Mouse (Mus musculus): ENCODE results near the gene Sumf1. TPM values are rescaled to one million over a fixed set of nuclear protein-coding genes. Genes with fewer than 3 reads are reported as not detected.

Gene Sumf1
- 22.9 and 54.7 TPM in 2 replicates for polyA plus RNA-seq (2012; rRNA removed; ENCODE audit: low replicate concordance)

DNA sequence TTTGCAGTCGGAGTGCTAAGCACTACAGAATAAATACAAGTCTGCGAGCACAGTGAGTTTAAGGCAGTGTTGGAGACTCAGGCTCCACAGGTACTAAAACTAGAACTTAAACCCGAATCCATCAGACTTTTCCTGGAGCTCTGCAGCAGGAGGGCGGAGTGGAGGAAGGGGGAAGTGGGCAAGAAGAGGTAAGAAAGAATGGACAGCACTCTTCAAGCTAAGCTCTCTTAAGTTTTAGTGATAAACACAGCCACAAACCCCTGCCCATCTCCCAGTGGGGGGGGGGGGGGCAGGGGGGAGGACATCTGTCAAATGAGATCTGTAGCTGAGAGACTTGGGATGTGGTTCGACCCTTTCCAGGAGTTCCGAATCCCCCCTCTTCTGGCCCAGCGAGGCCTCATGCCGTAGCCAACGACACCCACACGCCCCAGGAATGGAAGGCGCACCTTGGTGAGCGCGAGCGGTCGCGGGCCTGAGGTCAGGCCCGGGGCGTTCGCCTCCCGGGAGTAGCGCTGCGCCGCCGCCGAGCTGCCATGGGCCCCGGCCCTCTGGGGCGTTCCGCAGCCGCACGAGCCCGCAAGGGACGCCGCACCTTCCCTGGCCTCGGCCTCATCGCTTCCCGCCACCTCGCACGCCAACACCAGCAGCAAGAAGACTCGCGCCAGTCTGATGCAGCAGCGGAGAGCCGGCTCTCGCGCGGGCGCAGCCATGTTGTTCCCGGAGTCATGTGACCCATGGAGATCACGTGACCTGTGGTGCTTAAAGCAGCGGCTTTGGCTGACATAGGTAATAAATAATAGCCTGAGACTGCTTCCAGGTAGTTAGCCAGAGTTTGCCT, at the start of gene Sumf1:
Gene Sumf1 (minus strand): TSS at position 736 of the 838 bp plus-strand sequence.

DNA sequence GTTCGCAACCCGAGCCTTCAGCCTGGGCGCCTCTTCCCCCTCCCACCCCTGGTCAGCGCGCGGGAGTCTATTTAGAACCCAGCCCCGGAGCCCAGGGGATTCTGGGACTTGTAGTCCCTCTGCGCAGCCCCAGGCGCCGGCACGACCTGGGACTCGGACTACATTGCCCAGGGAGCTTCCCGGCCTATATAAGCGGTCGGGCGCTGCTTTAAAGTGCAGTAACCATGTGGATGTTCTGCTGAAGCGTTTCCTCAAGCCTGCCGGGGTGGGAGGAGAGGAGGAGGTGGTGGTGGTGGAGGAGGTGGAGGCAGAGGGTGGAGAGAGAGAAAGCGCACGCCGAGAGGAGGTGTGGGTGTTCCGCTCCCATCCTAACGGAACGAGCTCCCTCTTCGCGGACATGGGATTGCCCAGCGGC, 27.5 kb upstream of the Sumf1 start, which contains the start of gene Itpr1:
Gene Itpr1 (plus strand): TSS at position 216 of the 415 bp plus-strand sequence.

DNA sequence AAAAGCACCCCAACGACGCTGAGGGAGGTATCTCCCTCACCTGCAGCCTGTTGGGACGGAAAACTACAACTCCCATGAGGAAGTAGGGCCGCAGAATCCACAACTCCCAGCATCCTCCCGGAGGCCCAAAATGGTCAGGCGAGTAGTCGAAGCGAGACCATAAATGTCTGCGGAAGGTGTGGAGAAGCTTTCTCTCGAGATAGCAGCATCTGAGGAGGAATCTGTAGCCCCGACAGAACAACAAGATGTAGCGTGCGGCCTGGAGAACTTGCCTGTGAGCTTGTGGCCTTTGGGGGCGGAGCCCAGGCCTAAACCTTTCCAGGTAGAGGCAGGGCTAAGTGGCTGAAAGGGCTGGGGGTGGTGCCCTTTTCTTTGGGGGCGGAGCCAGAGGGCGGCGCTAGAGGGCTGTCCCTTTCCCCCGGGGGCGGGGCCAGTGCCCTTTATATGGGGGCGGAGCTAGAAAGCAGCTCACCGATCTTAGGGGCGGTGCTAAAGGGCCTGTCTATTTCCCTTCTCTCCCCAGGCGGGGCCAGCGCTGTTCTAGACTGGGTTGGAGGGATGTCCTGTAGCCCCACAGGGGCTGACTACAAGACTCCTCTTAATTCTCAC, 120.4 kb downstream of the Sumf1 start, which contains the start of gene Setmar:
Gene Setmar (plus strand): TSS at position 128 of the 609 bp plus-strand sequence.

Other genes starting within 250 kb of the Sumf1 start
- 0.44 and 0.62 TPM in 2 replicates for gene Setmar, start 120.5 kb downstream of the Sumf1 start, polyA plus RNA-seq (2012; rRNA removed; ENCODE audit: low replicate concordance)
- gene Itpr1, start 27.5 kb upstream of the Sumf1 start, polyA plus RNA-seq (2012; rRNA removed; ENCODE audit: low replicate concordance), result 2.6 and 3.4 TPM in 2 replicates